Mouse (Mus musculus): ENCODE data around the gene Thap3. TPM values are rescaled to one million over a fixed set of nuclear protein-coding genes. Genes with fewer than 3 reads are reported as not detected.

Gene Thap3
- total and polyA plus RNA-seq, 2 experiments from 2014 or later: 19.7 to 48.8 TPM

DNA sequence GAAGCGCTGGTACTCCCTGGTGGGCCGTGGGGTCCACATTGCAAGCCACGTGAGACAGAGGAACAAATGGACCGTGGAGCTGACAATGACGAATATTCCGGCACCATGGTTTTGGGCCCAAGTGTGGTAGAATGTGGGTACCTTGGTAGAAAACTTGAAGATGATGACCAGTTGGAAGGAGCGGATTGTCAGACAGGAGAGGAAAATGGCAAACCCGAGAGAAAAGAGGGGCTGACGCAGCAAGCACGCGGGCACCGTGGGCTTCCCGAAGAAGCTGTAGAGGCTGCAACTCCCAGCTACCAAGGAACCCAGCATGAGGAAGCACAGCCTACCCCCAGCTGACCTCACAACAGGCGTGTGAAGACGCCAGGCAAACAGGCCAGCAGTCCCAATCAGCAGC is 39.7 kb upstream of the Thap3 start:
- H3K27ac ChIP-seq (ENCODE audit: low read depth, low read length): no peak overlapping the region
- H3K4me3 ChIP-seq (ENCODE audit: low read depth, low read length): peak overlapping the region; percentile 61
- H3K4me1 ChIP-seq (ENCODE audit: insufficient read depth): peaks cover 34% of the 10 kb centered on the region
- H3K36me3 ChIP-seq (ENCODE audit: insufficient read depth): peaks cover 6% of the 10 kb centered on the region; the same call in 1 of the 2 replicates
- DNase-seq (no peak), ATAC-seq (no peak)
- TF ChIP-seq CTCF (IDR thresholded peaks at IDR 0.05; ENCODE audit: low read depth): 0 out of 2 replicates have a peak, but pooled peaks have one; percentile 2
- peak overlapping the region; percentile 97 for H3K4me2 ChIP-seq (ENCODE audit: low read depth)
- WGBS: 72% methylated on average over 15 of the region's 15 CpGs
- H3K9ac ChIP-seq: peak overlapping the region; percentile 66; the same call in 1 of the 2 replicates
- H3K27me3 ChIP-seq (ENCODE audit: insufficient read depth, low read length): no peaks in the 10 kb centered on the region
- no peaks in the 10 kb centered on the region for H3K9me3 ChIP-seq (ENCODE audit: low read length)

DNA sequence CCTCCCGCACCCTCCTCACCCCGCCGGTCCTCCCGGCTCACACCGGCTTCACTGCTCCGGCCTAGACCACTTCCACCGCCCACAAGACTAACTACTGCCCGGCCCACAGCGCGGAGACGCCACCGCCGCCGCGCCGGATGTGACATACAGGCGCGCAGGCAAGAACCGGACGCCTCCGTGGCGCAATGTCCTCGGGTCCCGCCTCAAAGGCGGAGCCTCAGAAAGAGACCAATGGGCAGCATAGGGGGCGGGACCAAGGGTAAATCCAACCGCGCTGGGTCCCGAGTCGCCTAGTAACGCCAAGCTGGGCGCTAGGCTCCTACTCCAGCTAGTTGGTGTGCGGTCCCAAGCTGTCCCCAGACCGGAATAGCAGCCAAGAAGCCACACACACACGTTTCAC is 38.7 kb upstream of the Thap3 start, which contains the start of gene Zbtb48:
Gene Zbtb48, minus strand, starts transcription at position 148 of the 400 bp plus-strand sequence.
- Histone ChIP-seq H3K4me3 (ENCODE audit: low read depth, low read length) (peak within 1 kb of the TSS; percentile 61), H3K27ac (ENCODE audit: low read depth, low read length) (peak within 1 kb of the TSS; percentile 68), H3K9me3 (ENCODE audit: low read length) (no peaks in the 10 kb centered on the region), H3K36me3 (ENCODE audit: insufficient read depth) (peaks cover 14% of the 10 kb centered on the region), H3K4me2 (ENCODE audit: low read depth) (peak within 1 kb of the TSS; percentile 97), H3K4me1 (ENCODE audit: insufficient read depth) (peaks cover 34% of the 10 kb centered on the region), H3K9ac (peak within 1 kb of the TSS; percentile 66), H3K27me3 (ENCODE audit: insufficient read depth, low read length) (no peaks in the 10 kb centered on the region)
- under 1% methylated on average over 35 of the region's 35 CpGs for WGBS
- TF ChIP-seq CTCF (IDR thresholded peaks at IDR 0.05; ENCODE audit: low read depth): no peak
- ATAC-seq (peak; percentile 99), DNase-seq (peak; percentile 97)

DNA sequence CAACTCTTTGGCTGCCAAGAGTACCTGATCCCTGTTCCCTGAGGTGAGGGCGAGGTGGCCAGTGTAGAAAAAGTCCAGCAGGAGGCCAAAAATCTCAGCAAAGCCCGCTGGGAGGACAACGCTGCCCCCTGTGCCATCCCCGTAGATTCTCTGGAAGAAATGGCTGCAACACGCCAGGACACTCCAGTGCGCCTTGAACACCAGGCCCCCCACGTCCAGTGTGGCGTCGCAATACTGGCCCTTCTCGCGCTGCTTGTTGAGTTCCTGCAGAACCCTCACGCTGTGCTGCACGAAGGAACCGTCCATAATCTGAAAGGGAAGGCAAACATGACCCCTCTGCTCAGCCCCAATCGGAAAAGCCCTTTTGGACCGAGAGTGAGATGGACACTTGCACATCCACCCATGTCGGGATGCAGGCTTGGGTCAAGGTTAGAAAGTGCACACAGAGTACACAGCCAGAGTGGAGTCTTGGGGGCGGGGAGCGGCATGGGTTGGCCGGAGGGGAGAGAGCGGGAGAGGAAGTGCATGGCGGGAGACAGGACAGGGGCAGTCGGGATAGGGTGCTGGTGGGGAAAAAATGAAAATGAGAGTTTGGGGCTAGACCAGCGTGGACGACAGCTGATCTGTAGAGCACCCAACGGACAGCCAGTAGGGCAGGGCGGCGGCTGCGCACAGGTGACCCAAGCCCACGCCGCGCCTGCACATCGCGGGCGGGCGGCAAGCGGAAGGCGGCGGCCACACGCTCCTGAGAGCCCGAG is 38.1 kb upstream of the Thap3 start:
- Histone ChIP-seq H3K27me3 (ENCODE audit: insufficient read depth, low read length) (no peaks in the 10 kb centered on the region), H3K36me3 (ENCODE audit: insufficient read depth) (peaks cover 20% of the 10 kb centered on the region), H3K4me3 (ENCODE audit: low read depth, low read length) (peak overlapping the region; percentile 61), H3K9me3 (ENCODE audit: low read length) (no peaks in the 10 kb centered on the region), H3K27ac (ENCODE audit: low read depth, low read length) (peak overlapping the region; percentile 62; the same call in 1 of the 2 replicates), H3K4me2 (ENCODE audit: low read depth) (peak overlapping the region; percentile 97), H3K9ac (peak overlapping the region; percentile 66), H3K4me1 (ENCODE audit: insufficient read depth) (peaks cover 34% of the 10 kb centered on the region)
- peak; percentile 7; the same call in 1 of the 2 replicates for TF ChIP-seq CTCF (IDR thresholded peaks at IDR 0.05; ENCODE audit: low read depth)
- ATAC-seq: peak; percentile 48
- WGBS: 2% methylated on average over 41 of the region's 41 CpGs
- no peak for DNase-seq

DNA sequence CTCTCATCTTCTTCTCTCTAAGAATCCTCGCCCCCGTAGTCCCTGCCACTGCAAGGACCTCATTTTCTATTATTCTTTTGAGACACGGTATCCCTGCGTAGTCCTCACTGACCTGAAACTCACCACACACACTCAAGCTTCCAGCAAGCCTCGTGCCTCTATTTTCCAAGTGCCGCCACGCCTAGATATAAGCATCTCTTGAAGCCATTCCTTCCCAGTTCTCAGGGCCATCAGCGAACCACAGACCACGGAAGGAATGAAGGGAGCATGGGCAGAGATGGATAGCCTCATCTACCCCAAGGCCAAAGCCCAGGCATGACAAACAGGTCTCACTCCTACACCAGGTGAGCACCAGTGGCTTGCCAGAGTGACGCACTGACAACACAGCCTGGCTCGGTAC is 35.7 kb upstream of the Thap3 start:
- H3K4me2 ChIP-seq (ENCODE audit: low read depth): no peak overlapping the region
- H3K4me3 ChIP-seq (ENCODE audit: low read depth, low read length): no peak overlapping the region
- H3K9ac ChIP-seq: no peak overlapping the region; the same call in 1 of the 2 replicates
- no peak for DNase-seq
- H3K4me1 ChIP-seq (ENCODE audit: insufficient read depth): peaks cover 26% of the 10 kb centered on the region
- 93% methylated on average over 11 of the region's 11 CpGs for WGBS
- no peak for TF ChIP-seq CTCF (IDR thresholded peaks at IDR 0.05; ENCODE audit: low read depth)
- no peak overlapping the region for H3K27ac ChIP-seq (ENCODE audit: low read depth, low read length)
- H3K27me3 ChIP-seq (ENCODE audit: insufficient read depth, low read length): no peaks in the 10 kb centered on the region
- no peak for ATAC-seq
- peaks cover 44% of the 10 kb centered on the region for H3K36me3 ChIP-seq (ENCODE audit: insufficient read depth)
- no peaks in the 10 kb centered on the region for H3K9me3 ChIP-seq (ENCODE audit: low read length)

DNA sequence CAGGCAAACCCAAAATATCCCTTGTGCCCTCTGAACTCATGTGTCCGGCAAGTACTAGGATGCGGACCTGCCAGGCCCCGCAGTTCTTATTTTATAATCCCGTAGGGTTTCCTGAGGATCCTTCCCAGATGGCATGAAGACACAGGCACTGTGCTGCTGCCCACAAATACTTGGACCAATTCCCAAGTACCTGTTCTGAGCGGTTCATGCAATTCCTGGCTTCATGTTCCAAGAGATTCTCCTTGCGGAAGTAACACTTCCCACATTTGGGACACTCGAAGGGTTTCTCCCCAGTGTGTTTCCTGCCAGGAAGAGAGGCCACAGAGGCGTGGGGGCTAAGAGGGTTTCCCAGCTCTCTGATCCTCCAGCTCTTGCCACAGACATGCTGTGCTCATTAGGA is 33.7 kb upstream of the Thap3 start:
- Histone ChIP-seq H3K4me1 (ENCODE audit: insufficient read depth) (peaks cover 14% of the 10 kb centered on the region), H3K27ac (ENCODE audit: low read depth, low read length) (no peak overlapping the region), H3K4me3 (ENCODE audit: low read depth, low read length) (no peak overlapping the region), H3K27me3 (ENCODE audit: insufficient read depth, low read length) (no peaks in the 10 kb centered on the region), H3K4me2 (ENCODE audit: low read depth) (no peak overlapping the region), H3K9ac (no peak overlapping the region), H3K9me3 (ENCODE audit: low read length) (no peaks in the 10 kb centered on the region), H3K36me3 (ENCODE audit: insufficient read depth) (peaks cover 56% of the 10 kb centered on the region)
- no peak for TF ChIP-seq CTCF (IDR thresholded peaks at IDR 0.05; ENCODE audit: low read depth)
- no peak for ATAC-seq
- 89% methylated on average over 8 of the region's 8 CpGs for WGBS
- DNase-seq: no peak

DNA sequence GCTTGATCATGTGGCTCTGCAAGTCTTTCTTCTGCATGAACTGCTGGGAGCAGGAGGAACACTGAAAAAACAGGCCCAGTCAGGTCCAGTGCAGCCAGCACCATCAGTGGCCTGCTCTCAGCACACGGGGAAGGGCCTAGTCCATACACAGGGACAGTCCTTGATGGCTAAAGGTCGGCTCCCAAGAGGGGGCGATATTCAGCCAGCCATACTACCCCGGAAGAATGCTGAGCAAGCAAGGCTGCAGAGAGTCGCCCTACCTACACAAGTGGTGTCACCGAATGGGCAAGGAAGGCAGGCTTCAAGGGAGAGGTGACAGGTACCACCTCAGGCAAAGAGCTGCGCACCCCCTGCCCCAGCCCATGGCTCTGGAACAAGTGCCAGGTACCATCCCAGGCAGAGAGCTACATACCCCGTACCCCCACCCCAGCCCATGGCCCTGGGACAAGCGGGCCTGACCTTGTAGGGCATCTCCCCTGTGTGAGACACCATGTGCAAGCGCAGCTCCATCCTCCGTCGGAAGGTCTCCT is 32.8 kb upstream of the Thap3 start:
- H3K27me3 ChIP-seq (ENCODE audit: insufficient read depth, low read length): no peaks in the 10 kb centered on the region
- H3K4me2 ChIP-seq (ENCODE audit: low read depth): no peak overlapping the region
- H3K9ac ChIP-seq: no peak overlapping the region
- 79% methylated on average over 12 of the region's 12 CpGs for WGBS
- no peak for TF ChIP-seq CTCF (IDR thresholded peaks at IDR 0.05; ENCODE audit: low read depth)
- ATAC-seq (no peak), DNase-seq (no peak)
- H3K4me1 ChIP-seq (ENCODE audit: insufficient read depth): peaks cover 11% of the 10 kb centered on the region
- H3K4me3 ChIP-seq (ENCODE audit: low read depth, low read length): no peak overlapping the region
- H3K9me3 ChIP-seq (ENCODE audit: low read length): no peaks in the 10 kb centered on the region
- no peak overlapping the region for H3K27ac ChIP-seq (ENCODE audit: low read depth, low read length)
- H3K36me3 ChIP-seq (ENCODE audit: insufficient read depth): peaks cover 59% of the 10 kb centered on the region

DNA sequence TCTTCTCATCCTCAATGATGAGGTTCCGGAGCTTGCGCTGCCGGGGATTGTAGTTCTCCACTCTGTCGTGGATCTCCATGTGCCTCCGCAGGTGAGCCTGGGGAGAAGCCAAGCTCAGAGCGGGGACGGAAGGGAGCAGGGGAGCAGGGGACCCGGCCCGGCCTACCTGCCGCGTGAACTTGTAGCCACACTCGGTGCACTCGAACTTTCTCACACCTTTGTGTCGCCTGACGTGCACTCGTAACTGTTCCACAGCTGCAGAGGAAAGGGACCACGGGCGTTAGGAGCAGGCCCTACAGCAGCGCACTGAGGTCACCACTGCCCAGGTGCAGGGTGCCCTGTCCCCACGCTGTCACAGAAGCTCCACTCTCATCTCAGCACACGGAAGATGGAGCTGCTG is 31.2 kb upstream of the Thap3 start:
- 94% methylated on average over 21 of the region's 21 CpGs for WGBS
- ATAC-seq (no peak), DNase-seq (no peak)
- Histone ChIP-seq H3K27me3 (ENCODE audit: insufficient read depth, low read length) (no peaks in the 10 kb centered on the region), H3K27ac (ENCODE audit: low read depth, low read length) (no peak overlapping the region), H3K4me2 (ENCODE audit: low read depth) (no peak overlapping the region), H3K9me3 (ENCODE audit: low read length) (no peaks in the 10 kb centered on the region), H3K36me3 (ENCODE audit: insufficient read depth) (peaks cover 69% of the 10 kb centered on the region), H3K9ac (no peak overlapping the region), H3K4me3 (ENCODE audit: low read depth, low read length) (no peak overlapping the region), H3K4me1 (ENCODE audit: insufficient read depth) (no peaks in the 10 kb centered on the region)
- TF ChIP-seq CTCF (IDR thresholded peaks at IDR 0.05; ENCODE audit: low read depth): no peak

All from forebrain, postnatal 0 days (tissue).